Mouse (Mus musculus) kidney, adult 2 months (tissue): Measurements from ENCODE around the gene Foxi1. TPM values are rescaled to one million over a fixed set of nuclear protein-coding genes. Genes with fewer than 3 reads are reported as not detected.
"Not testable (repeated sequence)": the region's sequence is repeated elsewhere in the genome, so short reads cannot be mapped to it uniquely, and the experiment has no call there.

Experiments
- DNase-seq: peaks from one replicate; pipeline ENCODE4 v3.0.0; 2021
- H3K27ac ChIP-seq: fragments of 200-500 bp; 2 replicates; pipeline ENCODE4 v1.5.1; 2012; ENCODE audit warnings: low read depth, low read length, control low read depth, inconsistent platforms; ENCODE audit not compliant: insufficient read depth
- H3K27me3 ChIP-seq: fragments of 200-500 bp; replicated peaks from 2 replicates; pipeline ENCODE4 v1.6.1; 2012; ENCODE audit warnings: mild to moderate bottlenecking, moderate library complexity, low read length, inconsistent platforms; ENCODE audit not compliant: control insufficient read depth, insufficient read depth
- H3K36me3 ChIP-seq: fragments of 200-500 bp; 2 replicates; pipeline ENCODE4 v1.6.1; 2012; ENCODE audit warnings: mild to moderate bottlenecking, moderate library complexity, low read length, inconsistent platforms; ENCODE audit not compliant: control insufficient read depth, insufficient read depth
- H3K4me1 ChIP-seq: fragments of 200-500 bp; 2 replicates; pipeline ENCODE4 v1.6.1; 2011; ENCODE audit warnings: low read length; ENCODE audit not compliant: control insufficient read depth, insufficient read depth
- H3K4me3 ChIP-seq: fragments of 200-500 bp; 2 replicates; pipeline ENCODE4 v1.5.1; 2011; ENCODE audit warnings: mild to moderate bottlenecking, low read depth, low read length, control low read depth; ENCODE audit not compliant: insufficient read depth
- CTCF ChIP-seq: fragments of 200-500 bp; conservative IDR thresholded peaks from 2 replicates; pipeline ENCODE4 v1.5.1; 2011; ENCODE audit warnings: low read depth, mild to moderate bottlenecking, control low read depth, low read length, moderate library complexity, mixed read lengths; ENCODE audit not compliant: insufficient read depth, insufficient read length
- POLR2A ChIP-seq: fragments of 200-500 bp; IDR thresholded peaks from one replicate; pipeline ENCODE4 v1.6.1; 2011; ENCODE audit warnings: low read depth, low read length, control low read depth
- WGBS: fragments of 180-500 bp; shearing (Covaris S2); methylation state at CpG from one replicate; pipeline ENCODE4 v1.1.7; 2018; 5-methylcytosine and 5-hydroxymethylcytosine counted together
- polyA plus RNA-seq: library from polyadenylated mRNA; depleted of rRNA; stranded (reverse); fragments of >200 nt; gene quantifications from 2 replicates; pipeline ENCODE4 v1.2.3, GENCODE M21; 2012

Foxi1 gene
- polyA plus RNA-seq, 1 experiment, result 36.9 TPM

DNA sequence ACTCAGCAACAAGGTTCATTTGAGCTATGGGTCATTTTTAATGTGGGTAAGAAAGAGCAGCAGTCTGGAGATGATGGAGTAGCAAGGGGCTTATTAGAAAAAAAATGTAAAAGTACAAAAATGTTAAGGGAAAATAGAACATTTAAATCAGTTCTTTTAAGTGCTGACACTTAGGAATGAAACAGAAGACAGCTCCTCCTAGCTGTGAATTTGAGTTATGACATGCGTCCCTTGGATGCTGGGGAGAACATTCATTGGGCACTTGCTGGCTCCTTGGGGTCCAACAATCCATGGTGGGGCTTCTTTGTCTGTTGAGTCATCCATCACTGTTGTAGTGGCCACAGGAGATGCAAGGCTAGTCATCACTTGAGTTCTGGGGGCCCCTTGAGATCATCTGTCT is 19.3 kb upstream of the Foxi1 start:
- Histone ChIP-seq H3K27ac (no peak overlapping the region), H3K4me1 (no peaks in the 10 kb centered on the region), H3K27me3 (no peaks in the 10 kb centered on the region), H3K4me3 (no peak overlapping the region), H3K36me3 (no peaks in the 10 kb centered on the region)
- DNase-seq, result no peak
- TF ChIP-seq POLR2A (no peak), CTCF (0 out of 2 replicates have a peak, but pooled peaks have one; percentile 8)
- WGBS, result 57% methylated on average over 1 of the region's 1 CpGs

DNA sequence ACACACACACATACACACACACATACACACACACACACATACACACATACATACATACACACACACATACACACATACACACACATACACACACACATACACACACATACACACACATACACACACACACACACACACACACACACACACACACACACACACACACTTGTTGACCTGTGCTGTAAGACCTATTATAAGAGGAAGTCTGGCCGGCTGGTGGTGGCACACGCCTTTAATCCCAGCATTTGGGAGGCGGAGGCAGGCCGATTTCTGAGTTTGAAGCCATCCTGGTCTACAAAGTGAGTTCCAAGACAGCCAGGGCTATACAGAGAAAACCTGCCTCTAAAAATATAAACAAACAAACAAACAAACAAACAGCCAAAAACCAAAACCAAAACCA is 12.7 kb upstream of the Foxi1 start:
- H3K27me3 ChIP-seq, H3K36me3 ChIP-seq, H3K27ac ChIP-seq, H3K4me1 ChIP-seq, DNase-seq, H3K4me3 ChIP-seq: not testable (repeated sequence)
- WGBS, result 82% methylated on average over 4 of the region's 4 CpGs

DNA sequence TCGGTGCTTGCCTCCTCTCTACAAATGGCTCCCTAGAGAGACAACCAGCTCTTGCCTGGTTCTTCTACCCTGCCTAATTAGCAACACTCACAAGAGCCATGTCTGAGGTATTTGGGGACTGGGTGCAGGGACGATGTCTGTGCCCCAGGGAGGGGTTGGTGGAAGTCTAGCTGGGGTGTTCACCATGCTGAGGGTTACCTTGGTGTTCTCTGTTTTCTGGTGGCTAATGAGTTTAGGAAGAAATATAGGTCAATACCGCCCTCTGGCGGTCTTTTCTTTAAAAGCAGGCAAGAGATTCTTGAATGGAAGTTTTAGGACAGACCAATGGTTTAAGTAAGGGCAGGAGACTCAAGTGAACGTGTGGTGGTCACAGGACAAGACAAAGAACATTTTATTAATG is 5.0 kb upstream of the Foxi1 start:
- Histone ChIP-seq H3K27ac (no peak overlapping the region), H3K36me3 (no peaks in the 10 kb centered on the region), H3K4me3 (no peak overlapping the region), H3K27me3 (no peaks in the 10 kb centered on the region), H3K4me1 (no peaks in the 10 kb centered on the region)
- peak; percentile 65 for DNase-seq
- TF ChIP-seq CTCF (0 out of 2 replicates have a peak, but pooled peaks have one; percentile 14), POLR2A (no peak)
- WGBS, result 19% methylated on average over 5 of the region's 5 CpGs

DNA sequence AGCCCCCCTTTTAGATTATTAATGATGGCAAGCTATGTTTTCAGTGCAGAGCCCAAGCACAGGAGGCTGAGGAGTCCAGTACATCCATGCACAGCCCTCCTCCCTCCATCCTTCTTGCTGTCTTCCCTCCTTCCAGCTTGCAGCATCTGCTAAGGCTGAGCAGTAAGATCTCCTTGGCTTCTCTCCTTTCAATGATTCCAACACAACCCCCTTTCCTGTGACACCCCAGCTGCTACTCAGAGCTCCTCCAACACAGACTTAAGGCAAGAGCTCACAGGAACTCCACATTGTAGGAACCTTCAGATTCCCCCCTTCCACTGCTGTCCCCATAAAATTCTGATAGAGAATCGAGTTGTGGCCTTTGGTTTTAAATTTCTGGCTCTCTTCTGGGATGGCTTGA is 5.1 kb downstream of the Foxi1 start:
- no peak for DNase-seq
- no peaks in the 10 kb centered on the region for H3K4me1 ChIP-seq
- no peak overlapping the region for H3K4me3 ChIP-seq
- H3K36me3 ChIP-seq, result no peaks in the 10 kb centered on the region
- no peaks in the 10 kb centered on the region for H3K27me3 ChIP-seq
- no peak overlapping the region for H3K27ac ChIP-seq
- TF ChIP-seq POLR2A (no peak), CTCF (no peak)
- WGBS, result 13% methylated on average over 1 of the region's 1 CpGs

DNA sequence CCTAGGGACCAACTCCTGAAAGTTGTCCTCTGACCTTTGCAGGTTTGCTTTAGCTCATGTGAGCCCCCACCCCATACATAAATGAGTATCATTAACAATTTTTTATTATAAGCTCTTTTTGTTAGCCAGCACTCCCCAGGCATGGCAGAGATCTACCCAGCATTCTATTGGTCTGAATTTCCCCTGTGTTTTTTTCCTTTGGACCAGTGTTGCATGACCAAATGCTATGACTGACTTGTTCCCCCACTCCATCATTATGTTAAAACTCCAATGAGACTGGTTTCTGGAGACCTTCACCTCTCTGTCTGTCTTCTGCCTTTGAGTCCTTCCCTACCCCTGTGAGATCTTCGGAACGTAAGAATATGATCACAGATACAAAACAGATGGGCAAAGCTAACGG is 12.7 kb downstream of the Foxi1 start:
- H3K36me3 ChIP-seq, result no peaks in the 10 kb centered on the region
- no peak for DNase-seq
- TF ChIP-seq POLR2A, result no peak
- no peak for TF ChIP-seq CTCF
- no peaks in the 10 kb centered on the region for H3K4me1 ChIP-seq
- no peak overlapping the region for H3K4me3 ChIP-seq
- WGBS, result 93% methylated on average over 3 of the region's 3 CpGs
- H3K27ac ChIP-seq, result no peak overlapping the region
- no peaks in the 10 kb centered on the region for H3K27me3 ChIP-seq

DNA sequence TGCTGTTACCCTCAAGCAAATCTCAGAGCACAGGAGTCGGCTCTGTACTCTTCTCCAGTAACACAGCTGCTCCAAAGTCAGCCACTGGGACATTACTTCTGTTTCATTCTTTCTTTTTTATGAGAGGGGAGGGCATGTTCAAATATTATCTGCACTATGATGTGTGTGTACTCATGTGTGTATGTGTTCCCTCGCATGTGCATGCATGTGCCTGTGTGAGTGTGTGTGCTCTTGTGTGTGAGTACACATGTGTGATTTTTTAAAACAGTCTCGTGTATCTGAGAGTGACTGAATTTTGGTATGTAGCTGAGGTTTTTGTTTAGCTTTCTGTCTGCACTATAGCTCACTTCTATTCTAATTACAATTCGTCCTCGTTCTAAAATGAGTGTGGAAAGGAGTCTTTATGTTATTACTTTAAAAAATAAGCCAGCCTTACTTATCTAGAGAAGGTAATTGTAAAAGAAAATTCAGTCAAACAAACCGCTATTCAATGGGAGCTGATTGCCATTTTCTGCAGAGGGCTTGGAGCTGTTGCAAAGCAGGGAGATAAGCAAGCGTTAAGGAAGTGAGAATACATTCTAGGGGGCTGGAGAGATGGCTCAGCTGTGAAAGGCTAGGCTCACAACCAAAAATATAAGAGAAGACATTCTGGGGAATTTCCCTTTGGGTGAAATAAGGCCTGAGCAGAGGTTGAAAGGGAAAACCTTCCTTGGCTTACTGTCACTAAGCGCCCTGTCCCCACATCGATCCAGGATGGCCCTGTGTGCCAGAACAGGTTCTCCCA is 13.5 kb downstream of the Foxi1 start:
- H3K4me3 ChIP-seq, result no peak overlapping the region
- no peaks in the 10 kb centered on the region for H3K4me1 ChIP-seq
- H3K27me3 ChIP-seq, result no peaks in the 10 kb centered on the region
- TF ChIP-seq CTCF (no peak), POLR2A (no peak)
- 64% methylated on average over 9 of the region's 9 CpGs for WGBS
- no peak overlapping the region for H3K27ac ChIP-seq
- DNase-seq, result no peak
- no peaks in the 10 kb centered on the region for H3K36me3 ChIP-seq

DNA sequence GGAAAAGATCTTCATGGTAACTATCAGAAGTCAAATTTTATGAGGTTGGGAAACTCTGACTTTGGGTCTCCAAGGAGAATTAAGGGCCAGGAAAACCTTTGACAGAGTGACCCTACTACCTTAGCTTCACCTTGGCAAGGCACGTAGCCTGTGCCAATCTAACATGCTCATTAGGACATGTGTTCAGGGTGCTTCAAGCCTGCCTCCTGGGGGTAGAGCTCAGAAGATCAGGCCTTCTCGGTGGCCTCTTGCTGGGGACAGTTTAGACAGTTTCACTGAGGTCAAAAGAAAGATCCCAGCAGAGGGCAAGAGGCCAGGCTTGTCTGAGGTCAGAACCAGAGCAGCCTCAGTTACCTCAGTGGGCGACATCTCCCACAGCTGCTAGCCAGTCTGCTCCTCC is 14.2 kb downstream of the Foxi1 start:
- Histone ChIP-seq H3K4me3 (no peak overlapping the region), H3K36me3 (no peaks in the 10 kb centered on the region), H3K4me1 (no peaks in the 10 kb centered on the region), H3K27ac (no peak overlapping the region), H3K27me3 (no peaks in the 10 kb centered on the region)
- TF ChIP-seq POLR2A (no peak), CTCF (no peak)
- WGBS, result 45% methylated on average over 3 of the region's 3 CpGs
- DNase-seq, result no peak

DNA sequence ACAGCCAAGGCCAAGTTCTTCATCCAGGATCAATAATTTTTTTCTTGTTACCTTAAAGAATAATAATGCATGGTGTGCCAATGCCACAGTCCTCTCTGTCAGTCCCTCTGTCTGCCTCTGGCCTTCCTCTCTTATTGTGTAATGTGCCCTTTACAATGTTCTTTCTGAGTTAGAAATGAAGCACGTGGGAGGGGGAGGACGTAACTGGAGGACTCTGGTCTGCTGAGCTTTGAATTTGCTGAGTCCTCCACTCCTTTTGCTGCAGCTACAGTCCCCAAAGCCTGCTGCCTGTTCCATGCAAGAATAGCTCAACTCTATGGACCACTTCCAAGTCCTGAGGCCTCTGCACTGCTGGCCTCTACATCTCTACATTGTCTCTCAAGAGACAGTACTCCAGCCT is 23.6 kb downstream of the Foxi1 start:
- Histone ChIP-seq H3K27me3 (no peaks in the 10 kb centered on the region), H3K4me1 (peaks cover 7% of the 10 kb centered on the region; the same call in 1 of the 2 replicates), H3K36me3 (no peaks in the 10 kb centered on the region), H3K27ac (no peak overlapping the region), H3K4me3 (no peak overlapping the region)
- WGBS, result 41% methylated on average over 2 of the region's 2 CpGs
- peak; percentile 62 for DNase-seq
- TF ChIP-seq POLR2A, result no peak
- TF ChIP-seq CTCF, result no peak
